Comparison of ENCODE assay signal across 9 mouse cellular contexts in genomic region chr5:99479263-99480077, GRCm38 (mm10).
DNase-seq lines count a peak whose midpoint lies in the region; ATAC-seq and TF ChIP-seq lines count a peak whose summit lies in the region.
"Had no signal": no experiment of that assay in that cellular context is flagged by ENCODE, and none has a peak within 500 bp of the region (broad histone marks: within the 10 kb centered on the region; RNA-seq: fewer than 3 reads in every experiment).

No protein-coding gene starts in this region.

- peak overlapping the region; percentile 50 for H3K4me3 ChIP-seq in embryonic facial prominence, embryonic 10.5 days
- peak overlapping the region; percentile 23 for H3K4me3 ChIP-seq in heart, embryonic 12.5 days
- H3K4me3 ChIP-seq in kidney, postnatal 0 days (replicated peaks; ENCODE audit: low read depth, low read length): no peak overlapping the region
- no peak overlapping the region for H3K4me3 ChIP-seq in liver, embryonic 16.5 days (ENCODE audit: low read depth, low read length)
- H3K4me3 ChIP-seq in neural tube, embryonic 12.5 days: peak overlapping the region; percentile 5; the same call in 1 of the 2 replicates

- TF ChIP-seq CTCF in kidney, postnatal 0 days (IDR thresholded peaks at IDR 0.05; ENCODE audit: low read depth): no peak

- peak; percentile 72 for ATAC-seq in heart, embryonic 12.5 days (ENCODE audit: insufficient number of reproducible peaks, low FRiP score)
- peak; percentile 63 for ATAC-seq in kidney, postnatal 0 days (replicated peaks; ENCODE audit: low FRiP score, low read depth)
- ATAC-seq in liver, embryonic 16.5 days (ENCODE audit: low read depth): peak; percentile 55
- peak; percentile 83 for ATAC-seq in neural tube, embryonic 12.5 days (ENCODE audit: low FRiP score, low read depth)

- no peaks in the 10 kb centered on the region for H3K36me3 ChIP-seq in embryonic facial prominence, embryonic 10.5 days (replicated peaks)
- H3K36me3 ChIP-seq in heart, embryonic 12.5 days: no peaks in the 10 kb centered on the region
- no peaks in the 10 kb centered on the region for H3K36me3 ChIP-seq in kidney, postnatal 0 days (ENCODE audit: insufficient read depth, low read length)
- no peaks in the 10 kb centered on the region for H3K36me3 ChIP-seq in liver, embryonic 16.5 days (ENCODE audit: control insufficient read depth, insufficient read depth)
- H3K36me3 ChIP-seq in neural tube, embryonic 12.5 days: no peaks in the 10 kb centered on the region
- H3K36me3 ChIP-seq: G1E had no signal

- H3K27ac ChIP-seq in embryonic facial prominence, embryonic 10.5 days (replicated peaks): peak overlapping the region; percentile 79
- H3K27ac ChIP-seq in heart, embryonic 12.5 days (ENCODE audit: poor library complexity, severe bottlenecking): peak overlapping the region; percentile 78
- H3K27ac ChIP-seq in kidney, postnatal 0 days: no peak overlapping the region
- H3K27ac ChIP-seq in liver, embryonic 16.5 days (ENCODE audit: low read length): no peak overlapping the region
- peak overlapping the region; percentile 50; the same call in 1 of the 2 replicates for H3K27ac ChIP-seq in neural tube, embryonic 12.5 days

- H3K4me2 ChIP-seq in heart, embryonic 12.5 days: peak overlapping the region; percentile 64
- H3K4me2 ChIP-seq in kidney, postnatal 0 days (ENCODE audit: low read length): peak overlapping the region; percentile 52
- peak overlapping the region; percentile 31 for H3K4me2 ChIP-seq in liver, embryonic 16.5 days (ENCODE audit: low read depth, low read length)
- H3K4me2 ChIP-seq in neural tube, embryonic 12.5 days (replicated peaks): peak overlapping the region; percentile 54

- H3K4me1 ChIP-seq in embryonic facial prominence, embryonic 10.5 days: peaks cover 30% of the 10 kb centered on the region
- peaks cover 47% of the 10 kb centered on the region for H3K4me1 ChIP-seq in heart, embryonic 12.5 days (replicated peaks)
- peaks cover 9% of the 10 kb centered on the region; the same call in 1 of the 2 replicates for H3K4me1 ChIP-seq in kidney, postnatal 0 days (replicated peaks; ENCODE audit: insufficient read depth, low read length)
- peaks cover 14% of the 10 kb centered on the region for H3K4me1 ChIP-seq in liver, embryonic 16.5 days (ENCODE audit: control insufficient read depth, low read depth, low read length)
- H3K4me1 ChIP-seq in neural tube, embryonic 12.5 days: peaks cover 25% of the 10 kb centered on the region

- peak overlapping the region; percentile 57 for H3K9ac ChIP-seq in heart, embryonic 12.5 days
- peak overlapping the region; percentile 37; the same call in 1 of the 2 replicates for H3K9ac ChIP-seq in kidney, postnatal 0 days (ENCODE audit: low read depth, low read length)
- H3K9ac ChIP-seq in liver, embryonic 16.5 days (ENCODE audit: low read depth, low read length): no peak overlapping the region
- peak overlapping the region; percentile 40; the same call in 1 of the 2 replicates for H3K9ac ChIP-seq in neural tube, embryonic 12.5 days

- H3K27me3 ChIP-seq in embryonic facial prominence, embryonic 10.5 days (replicated peaks; ENCODE audit: low read depth, poor library complexity, severe bottlenecking): peaks cover 68% of the 10 kb centered on the region
- H3K27me3 ChIP-seq in heart, embryonic 12.5 days (replicated peaks): no peaks in the 10 kb centered on the region
- H3K27me3 ChIP-seq in kidney, postnatal 0 days (ENCODE audit: insufficient read depth, low read length): no peaks in the 10 kb centered on the region
- H3K27me3 ChIP-seq in liver, embryonic 16.5 days (ENCODE audit: control insufficient read depth, insufficient read depth, low read depth, low read length): no peaks in the 10 kb centered on the region
- 0 out of 2 replicates have a peak, but pooled peaks cover 3% of the 10 kb centered on the region for H3K27me3 ChIP-seq in neural tube, embryonic 12.5 days (replicated peaks)

- WGBS in embryonic facial prominence, embryonic 10.5 days: 2% methylated on average over 20 of the region's 20 CpGs
- WGBS in heart, embryonic 12.5 days: 2% methylated on average over 20 of the region's 20 CpGs
- 4% methylated on average over 20 of the region's 20 CpGs for WGBS in kidney, postnatal 0 days
- WGBS in liver, embryonic 16.5 days (ENCODE audit: insufficient replicate concordance): 7% methylated on average over 20 of the region's 20 CpGs
- WGBS in neural tube, embryonic 12.5 days: 2% methylated on average over 20 of the region's 20 CpGs

- no peaks in the 10 kb centered on the region for H3K9me3 ChIP-seq in embryonic facial prominence, embryonic 10.5 days
- H3K9me3 ChIP-seq in heart, embryonic 12.5 days (replicated peaks): no peaks in the 10 kb centered on the region
- no peaks in the 10 kb centered on the region for H3K9me3 ChIP-seq in kidney, postnatal 0 days (replicated peaks; ENCODE audit: low read length)
- H3K9me3 ChIP-seq in liver, embryonic 16.5 days (replicated peaks; ENCODE audit: control insufficient read depth, low read length): no peaks in the 10 kb centered on the region
- no peaks in the 10 kb centered on the region for H3K9me3 ChIP-seq in neural tube, embryonic 12.5 days

- DNase-seq in testis, postnatal 10 days (ENCODE audit: low spot score): peak; percentile 59
- no peak for DNase-seq in testis, postnatal 14 days (ENCODE audit: low spot score)
- peak; percentile 82 for DNase-seq in embryonic facial prominence, embryonic 10.5 days (ENCODE audit: low spot score)
- DNase-seq in kidney, postnatal 0 days (ENCODE audit: low spot score): peak; percentile 47
- peak; percentile 43 for DNase-seq in urinary bladder, adult 2 months (ENCODE audit: low spot score)

Comparison
In these comparisons a context has a peak if more than half of its experiments do, and no peak if none do; other contexts are left out.
1. H3K27ac ChIP-seq: peak in embryonic facial prominence, embryonic 10.5 days (single experiment), heart, embryonic 12.5 days (single experiment) and neural tube, embryonic 12.5 days (single experiment); none in kidney, postnatal 0 days (single experiment) and liver, embryonic 16.5 days (single experiment).
2. H3K4me3 ChIP-seq: peak in embryonic facial prominence, embryonic 10.5 days (single experiment), heart, embryonic 12.5 days (single experiment) and neural tube, embryonic 12.5 days (single experiment); none in kidney, postnatal 0 days (single experiment) and liver, embryonic 16.5 days (single experiment).
3. Peak in every context shown above with its lines, with median percentiles within 50 percentile points of each other: ATAC-seq and H3K4me2 ChIP-seq.